Mouse (Mus musculus) lung, postnatal 14 days (tissue): ENCODE measurements around the gene Bmp15.

Experiments used
- DNase-seq: peaks from one replicate; pipeline ENCODE4 v3.0.0; 2021

Gene Bmp15

DNA sequence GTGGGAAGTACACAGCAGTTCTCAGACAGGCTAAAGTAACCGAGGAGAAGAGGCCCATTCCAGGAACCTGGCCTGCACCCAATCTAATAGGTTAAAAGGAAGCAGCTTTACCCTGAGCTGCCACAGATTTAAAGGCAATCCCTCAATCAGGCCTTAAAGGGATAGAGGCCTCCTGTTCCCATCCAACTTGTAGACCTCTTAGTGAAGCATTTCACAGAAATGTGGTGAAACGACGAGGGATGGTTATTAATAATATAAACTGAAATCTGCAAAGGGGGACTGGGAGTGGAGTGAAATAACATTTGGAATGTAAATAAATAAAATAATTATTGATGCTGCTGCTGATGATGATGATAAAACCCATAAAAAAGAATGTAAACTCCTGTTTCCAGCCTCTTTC is at the start of gene Bmp15:
Gene Bmp15, minus strand, starts transcription at position 101 of the 400 bp plus-strand sequence.
- DNase-seq: no peak

- DNase-seq: no peak
These were observed 48.3 kb upstream of the Bmp15 start for GRCm38 (mm10) chrX:6368822-6369221.

- DNase-seq: no peak
These were observed 37.1 kb upstream of the Bmp15 start for GRCm38 (mm10) chrX:6357503-6358114.

GRCm38 (mm10) chrX:6356876-6357275 is 36.4 kb upstream of the Bmp15 start:
- DNase-seq: no peak

DNA sequence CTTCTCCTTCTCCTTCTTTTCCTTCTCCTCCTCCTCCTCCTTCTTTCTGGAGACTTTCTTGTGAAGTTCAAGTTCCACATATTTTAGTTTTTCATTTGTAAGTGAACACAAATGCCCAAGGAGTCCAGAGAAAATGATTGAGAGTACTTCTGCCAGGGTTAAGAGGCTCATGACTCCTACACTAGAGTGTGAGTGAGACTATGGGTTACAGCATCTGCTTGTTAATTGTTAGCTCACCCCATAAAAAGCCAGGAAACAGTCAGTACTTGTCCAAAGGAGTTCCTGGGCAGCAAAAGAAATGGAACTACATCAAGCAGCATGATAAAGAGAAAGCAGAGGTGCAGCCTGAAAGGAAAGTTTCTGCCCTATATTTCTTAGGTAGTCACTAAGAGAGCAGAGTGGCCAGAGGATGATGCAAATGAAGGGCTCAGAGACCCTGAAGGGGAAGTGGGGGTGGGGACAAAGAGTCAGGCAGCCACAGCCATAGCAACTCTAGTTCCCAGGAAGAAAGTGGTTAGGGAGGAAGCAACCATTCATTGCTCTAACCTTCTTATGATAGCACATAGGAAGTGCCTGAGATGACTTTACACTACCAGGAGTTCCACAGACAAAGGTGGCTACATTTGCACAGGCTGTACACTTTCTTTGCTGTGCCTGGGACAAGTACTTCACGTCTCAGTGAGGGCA is 24.9 kb upstream of the Bmp15 start:
- DNase-seq: no peak

- DNase-seq: peak; percentile 5
These were observed 3.5 kb upstream of the Bmp15 start for GRCm38 (mm10) chrX:6324056-6324455.

DNA sequence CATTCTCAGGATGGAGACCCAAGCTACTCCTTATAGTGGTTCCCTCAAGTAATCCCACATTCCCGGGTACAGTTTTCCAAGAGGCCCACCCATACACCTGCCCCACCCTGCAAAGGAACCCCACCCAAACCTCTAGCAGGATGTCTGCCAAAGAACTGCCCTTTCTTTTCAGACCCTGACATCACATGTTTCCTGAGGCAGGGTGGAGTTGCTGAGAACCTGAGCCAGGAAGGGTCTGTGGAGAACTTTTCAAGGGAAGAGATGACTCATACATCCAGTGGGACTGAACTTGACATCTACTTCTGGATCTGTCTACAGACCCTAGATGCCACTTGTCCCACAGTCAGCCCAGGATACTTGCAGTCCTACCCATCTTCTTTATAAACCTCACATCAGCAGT is 2.8 kb downstream of the Bmp15 start:
- DNase-seq: peak; percentile 0
